Mouse (Mus musculus): ENCODE measurements around the gene Pip4k2b.
"Not testable (repeated sequence)": the region's sequence is repeated elsewhere in the genome, so short reads cannot be mapped to it uniquely, and the experiment has no call there.

The Pip4k2b gene

GRCm38 (mm10) chr11:97753277-97753676 lies 8.8 kb upstream of the Pip4k2b start:
- DNase-seq (ENCODE audit: extremely low read depth, low read depth, low spot score): no peak

GRCm38 (mm10) chr11:97748496-97748895 lies 4.0 kb upstream of the Pip4k2b start:
- DNase-seq (ENCODE audit: extremely low read depth, low read depth, low spot score): no peak

GRCm38 (mm10) chr11:97747773-97748172 lies 3.3 kb upstream of the Pip4k2b start:
- no peak for DNase-seq (ENCODE audit: extremely low read depth, low read depth, low spot score)

- no peak for DNase-seq (ENCODE audit: extremely low read depth, low read depth, low spot score)
These were observed 822 bp upstream of the Pip4k2b start for GRCm38 (mm10) chr11:97745331-97745721.

- DNase-seq (ENCODE audit: extremely low read depth, low read depth, low spot score): peak; percentile 93
These were observed 320 bp upstream of the Pip4k2b start for GRCm38 (mm10) chr11:97744718-97745330.

- no peak for DNase-seq (ENCODE audit: extremely low read depth, low read depth, low spot score)
These were observed 1.1 kb downstream of the Pip4k2b start for GRCm38 (mm10) chr11:97743423-97743822.

GRCm38 (mm10) chr11:97742591-97742990 lies 1.9 kb downstream of the Pip4k2b start:
- no peak for DNase-seq (ENCODE audit: extremely low read depth, low read depth, low spot score)

- no peak for DNase-seq (ENCODE audit: extremely low read depth, low read depth, low spot score)
These were observed 2.3 kb downstream of the Pip4k2b start for GRCm38 (mm10) chr11:97742157-97742556.

- no peak for DNase-seq (ENCODE audit: extremely low read depth, low read depth, low spot score)
These were observed 4.3 kb downstream of the Pip4k2b start for GRCm38 (mm10) chr11:97740190-97740589.

- no peak for DNase-seq (ENCODE audit: extremely low read depth, low read depth, low spot score)
These were observed 5.3 kb downstream of the Pip4k2b start for GRCm38 (mm10) chr11:97739155-97739554.

GRCm38 (mm10) chr11:97738703-97739102 lies 5.8 kb downstream of the Pip4k2b start:
- no peak for DNase-seq (ENCODE audit: extremely low read depth, low read depth, low spot score)

GRCm38 (mm10) chr11:97737600-97737999 lies 6.9 kb downstream of the Pip4k2b start:
- DNase-seq (ENCODE audit: extremely low read depth, low read depth, low spot score): peak; percentile 98

GRCm38 (mm10) chr11:97736645-97737044 lies 7.9 kb downstream of the Pip4k2b start:
- DNase-seq (ENCODE audit: extremely low read depth, low read depth, low spot score): no peak

- not testable (repeated sequence) for DNase-seq (ENCODE audit: extremely low read depth, low read depth, low spot score)
These were observed 9.7 kb downstream of the Pip4k2b start for GRCm38 (mm10) chr11:97734810-97735209.

GRCm38 (mm10) chr11:97733689-97734088 lies 10.8 kb downstream of the Pip4k2b start:
- DNase-seq (ENCODE audit: extremely low read depth, low read depth, low spot score): no peak

- no peak for DNase-seq (ENCODE audit: extremely low read depth, low read depth, low spot score)
These were observed 15.8 kb downstream of the Pip4k2b start for GRCm38 (mm10) chr11:97728730-97729129.

- DNase-seq (ENCODE audit: extremely low read depth, low read depth, low spot score): no peak
These were observed 16.2 kb downstream of the Pip4k2b start for GRCm38 (mm10) chr11:97728311-97728710.

GRCm38 (mm10) chr11:97723709-97724108 lies 20.8 kb downstream of the Pip4k2b start:
- DNase-seq (ENCODE audit: extremely low read depth, low read depth, low spot score): no peak

- no peak for DNase-seq (ENCODE audit: extremely low read depth, low read depth, low spot score)
These were observed 23.2 kb downstream of the Pip4k2b start for GRCm38 (mm10) chr11:97721338-97721737.

GRCm38 (mm10) chr11:97719041-97719440 lies 25.5 kb downstream of the Pip4k2b start:
- no peak for DNase-seq (ENCODE audit: extremely low read depth, low read depth, low spot score)

- no peak for DNase-seq (ENCODE audit: extremely low read depth, low read depth, low spot score)
These were observed 26.1 kb downstream of the Pip4k2b start for GRCm38 (mm10) chr11:97718281-97718860.

- DNase-seq (ENCODE audit: extremely low read depth, low read depth, low spot score): no peak
These were observed 26.9 kb downstream of the Pip4k2b start for GRCm38 (mm10) chr11:97717369-97718280.

Data from fat pad, adult 2 months (tissue).